In genomic region chr5:24526889-24527230, GRCm38 (mm10) we compare ENCODE assay signal across 8 mouse cellular contexts. TPM values are rescaled to one million over a fixed set of nuclear protein-coding genes. Genes with fewer than 3 reads are reported as not detected.
DNase-seq lines count a peak whose midpoint lies in the region; ATAC-seq and TF ChIP-seq lines count a peak whose summit lies in the region.

TSS of gene Gbx1 (minus strand) at chr5:24527202.

- no peak for ATAC-seq in CD4-positive, CD25-positive, alpha-beta regulatory T cell, adult 4 months
- 0 out of 2 replicates have a peak, but pooled peaks have one; percentile 9 for ATAC-seq in kidney, postnatal 0 days (replicated peaks; ENCODE audit: low FRiP score, low read depth)
- ATAC-seq in midbrain, embryonic 14.5 days (ENCODE audit: low FRiP score, low TSS enrichment): no peak

- no peak within 1 kb of the TSS for H3K9ac ChIP-seq in kidney, postnatal 0 days (ENCODE audit: low read depth, low read length)
- H3K9ac ChIP-seq in midbrain, embryonic 14.5 days (replicated peaks; ENCODE audit: low read length): peak within 1 kb of the TSS; percentile 45

- no peaks in the 10 kb centered on the region for H3K36me3 ChIP-seq in kidney, postnatal 0 days (ENCODE audit: insufficient read depth, low read length)
- no peaks in the 10 kb centered on the region for H3K36me3 ChIP-seq in midbrain, embryonic 14.5 days (ENCODE audit: control insufficient read depth, insufficient read depth, low read length)

- H3K27me3 ChIP-seq in kidney, postnatal 0 days (ENCODE audit: insufficient read depth, low read length): peaks cover 79% of the 10 kb centered on the region
- H3K27me3 ChIP-seq in midbrain, embryonic 14.5 days (ENCODE audit: control insufficient read depth, insufficient read depth, low read length): peaks cover 71% of the 10 kb centered on the region

- WGBS in kidney, postnatal 0 days: under 1% methylated on average over 44 of the region's 49 CpGs
- WGBS in midbrain, embryonic 14.5 days: 1% methylated on average over 49 of the region's 49 CpGs

- H3K4me2 ChIP-seq in kidney, postnatal 0 days (ENCODE audit: low read length): peak within 1 kb of the TSS; percentile 58
- H3K4me2 ChIP-seq in midbrain, embryonic 14.5 days (ENCODE audit: low read length): peak within 1 kb of the TSS; percentile 90

- no peaks in the 10 kb centered on the region for H3K9me3 ChIP-seq in kidney, postnatal 0 days (replicated peaks; ENCODE audit: low read length)
- no peaks in the 10 kb centered on the region for H3K9me3 ChIP-seq in midbrain, embryonic 14.5 days (ENCODE audit: control insufficient read depth, low read length)

- TF ChIP-seq CTCF in kidney, postnatal 0 days (IDR thresholded peaks at IDR 0.05; ENCODE audit: low read depth): no peak

- H3K27ac ChIP-seq in kidney, postnatal 0 days: no peak within 1 kb of the TSS
- no peak within 1 kb of the TSS for H3K27ac ChIP-seq in midbrain, embryonic 14.5 days (replicated peaks; ENCODE audit: low read depth, low read length)

- peak within 1 kb of the TSS; percentile 41 for H3K4me3 ChIP-seq in kidney, postnatal 0 days (replicated peaks; ENCODE audit: low read depth, low read length)
- peak within 1 kb of the TSS; percentile 42 for H3K4me3 ChIP-seq in midbrain, embryonic 14.5 days (replicated peaks; ENCODE audit: low read depth, low read length)

- DNase-seq in CD4-positive, CD25-positive, alpha-beta regulatory T cell, adult 2 months (ENCODE audit: low read depth, low spot score): peak; percentile 49
- peak; percentile 29 for DNase-seq in urinary bladder, postnatal 25 days (ENCODE audit: low spot score)
- no peak for DNase-seq in urinary bladder, postnatal 10 days (ENCODE audit: low spot score)
- DNase-seq in kidney, postnatal 0 days (ENCODE audit: low spot score): peak; percentile 40
- peak; percentile 51 for DNase-seq in midbrain, embryonic 14.5 days
- DNase-seq in retina, postnatal 1 day: no peak
- DNase-seq in left cerebral cortex, postnatal 36 days (ENCODE audit: low spot score in 2 of 2): no peak

- intact Hi-C loops in left cerebral cortex, postnatal 36 days (cut with DNase I): no loop called here

- H3K4me1 ChIP-seq in kidney, postnatal 0 days (replicated peaks; ENCODE audit: insufficient read depth, low read length): peaks cover 12% of the 10 kb centered on the region; the same call in 1 of the 2 replicates
- peaks cover 11% of the 10 kb centered on the region; the same call in 1 of the 2 replicates for H3K4me1 ChIP-seq in midbrain, embryonic 14.5 days (ENCODE audit: control insufficient read depth, insufficient read depth, low read length)

RNA-seq across cellular contexts. Expression of gene Gbx1, which starts in this region (rescaled TPM):
- polyA plus RNA-seq in CD4-positive, CD25-positive, alpha-beta regulatory T cell, adult 4 months (2017; shearing (Covaris generic)): not detected
- 0.04 TPM in 2 replicates for polyA plus RNA-seq in kidney, postnatal 0 days (2015; fragmentation: Nextera tagmentation; extraction: Ambion mirVana)
- 0.05 and 0.12 TPM in 2 replicates for polyA plus RNA-seq in midbrain, embryonic 14.5 days (2014; fragmentation: Nextera tagmentation; extraction: Ambion mirVana)
- total RNA-seq in left cerebral cortex, postnatal 36 days (2021): under 1 TPM in 1 of 2 experiments, not detected in 1; 0.61 TPM

Comparison
In these comparisons a context has a peak if more than half of its experiments do, and no peak if none do; other contexts are left out.
1. DNase-seq: peak in CD4-positive, CD25-positive, alpha-beta regulatory T cell, adult 2 months (single experiment) and urinary bladder, postnatal 25 days (single experiment); none in urinary bladder, postnatal 10 days (single experiment), retina, postnatal 1 day (single experiment) and left cerebral cortex, postnatal 36 days (0 of 2).
2. Peak in DNase-seq, ATAC-seq, H3K4me3 ChIP-seq and H3K4me2 ChIP-seq in kidney, postnatal 0 days; RNA of the gene not detected or under 1 TPM.
3. Peak in DNase-seq, H3K4me3 ChIP-seq, H3K9ac ChIP-seq and H3K4me2 ChIP-seq in midbrain, embryonic 14.5 days; RNA of the gene not detected or under 1 TPM.